Mouse (Mus musculus) common myeloid progenitor, adult 5-6 weeks (primary cell): ENCODE measurements around the gene Mknk2. TPM values are rescaled to one million over a fixed set of nuclear protein-coding genes. Genes with fewer than 3 reads are reported as not detected.
A peak's percentile ranks its signal among the peaks of the same experiment; 100 is the strongest.
"Not testable (repeated sequence)": the region's sequence is repeated elsewhere in the genome, so short reads cannot be mapped to it uniquely, and the experiment has no call there.

Source experiments
- ATAC-seq: replicated peaks from 2 replicates; pipeline ENCODE4 v1.8.0; 2016; ENCODE audit warnings: low read depth, mild to moderate bottlenecking, moderate TSS enrichment, inconsistent platforms; ENCODE audit not compliant: poor library complexity, severe bottlenecking
- total RNA-seq: library from RNA; stranded (forward); fragments of 200-1000, 187-1606 nt; gene quantifications from 2 replicates; pipeline ENCODE4 v1.2.3, GENCODE M21; 2017

The Mknk2 gene
- total RNA-seq, 1 experiment from 2014 or later, result 55.6 TPM

- peak; percentile 77 for ATAC-seq
Observed at GRCm38 (mm10) chr10:80656130-80656862, 21.6 kb downstream of the Mknk2 start.

- no peak for ATAC-seq
Observed at GRCm38 (mm10) chr10:80655406-80656129, 22.3 kb downstream of the Mknk2 start.

- no peak for ATAC-seq
Observed at GRCm38 (mm10) chr10:80654866-80655265, 23.0 kb downstream of the Mknk2 start.

GRCm38 (mm10) chr10:80653156-80653720 is 24.7 kb downstream of the Mknk2 start:
- no peak for ATAC-seq

- ATAC-seq, result no peak
Observed at GRCm38 (mm10) chr10:80650392-80650791, 27.5 kb downstream of the Mknk2 start.

GRCm38 (mm10) chr10:80649910-80650309 is 28.0 kb downstream of the Mknk2 start:
- ATAC-seq, result not testable (repeated sequence)

- ATAC-seq, result no peak
Observed at GRCm38 (mm10) chr10:80646936-80647335, 31.0 kb downstream of the Mknk2 start.

GRCm38 (mm10) chr10:80635345-80635744 is 42.6 kb downstream of the Mknk2 start:
- ATAC-seq, result no peak

GRCm38 (mm10) chr10:80628925-80629324 is 49.0 kb downstream of the Mknk2 start:
- ATAC-seq, result no peak

GRCm38 (mm10) chr10:80627685-80628084 is 50.2 kb downstream of the Mknk2 start:
- ATAC-seq, result no peak

GRCm38 (mm10) chr10:80625764-80626163 is 52.1 kb downstream of the Mknk2 start:
- no peak for ATAC-seq

- ATAC-seq, result peak; percentile 30
Observed at GRCm38 (mm10) chr10:80623457-80624191, 54.3 kb downstream of the Mknk2 start.

- no peak for ATAC-seq
Observed at GRCm38 (mm10) chr10:80622661-80623456, 55.1 kb downstream of the Mknk2 start, which contains the start of gene Csnk1g2. Gene Csnk1g2, plus strand, starts transcription at chr10:80622838.

- peak; percentile 84 for ATAC-seq
Observed at GRCm38 (mm10) chr10:80621940-80622660, 55.8 kb downstream of the Mknk2 start.

GRCm38 (mm10) chr10:80621690-80621939 is 56.3 kb downstream of the Mknk2 start:
- no peak for ATAC-seq

GRCm38 (mm10) chr10:80620796-80621689 is 56.9 kb downstream of the Mknk2 start:
- ATAC-seq, result no peak

- ATAC-seq, result no peak
Observed at GRCm38 (mm10) chr10:80620365-80620764, 57.5 kb downstream of the Mknk2 start.
